Mouse (Mus musculus) urinary bladder, postnatal 10 days (tissue): ENCODE results near the gene Tmtc3.
A peak's percentile ranks its signal among the peaks of the same experiment; 100 is the strongest.
"Not testable (repeated sequence)": the region's sequence is repeated elsewhere in the genome, so short reads cannot be mapped to it uniquely, and the experiment has no call there.

ENCODE experiments used
- DNase-seq: peaks from one replicate; pipeline ENCODE4 v3.0.0; 2022; ENCODE audit warnings: low spot score

The Tmtc3 gene

DNA sequence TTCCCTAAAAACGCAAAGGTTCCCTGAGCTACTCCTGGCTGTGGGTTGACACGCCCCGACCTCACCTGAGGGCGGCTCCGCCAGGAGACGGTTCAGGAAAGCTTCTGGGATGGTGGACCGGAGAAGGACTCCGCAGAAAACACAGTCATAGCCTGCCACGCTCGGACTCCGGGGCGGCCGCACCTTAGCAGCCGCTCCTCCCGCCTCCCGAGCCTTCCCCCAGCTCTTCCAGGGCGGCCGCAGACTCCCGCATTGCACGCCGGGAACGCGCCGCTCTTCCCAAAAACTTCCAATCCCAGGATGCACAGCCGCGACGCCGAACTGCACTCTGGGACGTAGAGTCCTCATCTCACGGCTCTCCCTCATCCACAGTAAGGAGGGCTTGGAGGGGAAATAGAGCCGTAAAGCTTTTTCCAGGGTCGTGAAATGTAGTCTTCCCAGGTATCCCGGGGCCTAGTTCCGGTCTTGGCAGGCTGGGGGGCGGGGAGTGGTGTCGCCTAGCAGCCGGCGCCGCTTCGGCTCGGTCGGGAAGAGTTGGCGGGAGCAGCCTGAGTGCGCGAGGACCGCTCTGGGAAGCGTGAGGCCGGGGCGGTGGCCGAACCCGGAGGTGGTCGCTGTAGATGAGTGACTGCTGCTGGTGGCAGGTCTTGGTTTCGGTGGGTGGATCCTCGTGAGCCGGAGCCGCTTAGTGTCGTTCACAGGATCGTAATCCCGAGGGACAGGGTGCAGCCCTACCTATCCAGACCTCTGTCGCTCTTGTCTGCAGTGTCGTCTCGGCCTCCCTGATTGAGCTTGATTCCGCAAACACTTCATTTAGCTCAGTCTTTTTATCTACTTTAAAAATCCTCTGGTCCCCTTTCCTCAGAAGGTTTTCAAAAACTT, at the start of gene Tmtc3, which contains the start of gene Cep290:
Gene Tmtc3 (minus strand): TSS at position 254 of the 882 bp plus-strand sequence.
Gene Cep290 (plus strand): TSS at position 462 of the 882 bp plus-strand sequence.
- DNase-seq: peak; percentile 70

DNA sequence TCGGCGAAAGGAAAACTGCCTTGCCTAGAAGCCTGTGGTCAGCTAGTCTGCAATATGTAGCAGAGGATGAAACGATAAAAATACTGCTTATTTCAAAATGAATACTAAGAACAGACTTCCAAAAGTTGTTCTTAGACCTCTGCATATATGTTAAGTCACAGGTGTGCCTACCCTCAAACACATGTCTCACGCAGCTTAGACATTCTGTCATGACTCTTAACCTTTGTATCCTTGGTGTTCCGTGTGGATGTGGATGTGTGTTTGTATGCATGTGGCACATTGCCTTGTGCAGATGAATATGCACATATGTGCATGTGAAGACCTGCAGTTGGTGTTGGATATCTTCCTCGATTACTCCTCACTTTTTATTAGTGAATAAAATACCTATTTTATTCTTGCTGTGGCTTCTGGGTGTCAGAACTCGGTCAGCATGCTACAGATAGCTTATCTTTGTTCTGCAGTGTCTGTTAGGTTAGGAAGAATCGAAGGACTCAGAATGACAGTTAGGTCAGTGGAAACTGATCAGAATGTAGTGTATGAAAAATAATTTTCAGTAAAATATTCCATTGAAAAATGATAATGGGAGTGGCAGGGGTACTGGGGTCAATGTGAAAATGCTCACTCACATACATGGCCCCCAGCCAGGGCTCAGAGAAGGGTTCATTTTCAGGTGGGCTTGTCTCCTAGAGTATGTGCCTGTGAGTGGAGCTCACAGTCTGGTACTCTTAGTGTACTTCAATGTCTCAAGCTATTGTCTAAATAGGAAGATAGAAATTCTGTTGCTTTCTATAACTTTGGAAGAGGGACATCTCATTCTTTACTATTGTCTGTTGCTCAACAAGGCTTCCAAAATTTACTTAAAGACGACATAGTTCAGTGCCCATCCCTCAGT, 37.6 kb upstream of the Tmtc3 start:
- DNase-seq: no peak

DNA sequence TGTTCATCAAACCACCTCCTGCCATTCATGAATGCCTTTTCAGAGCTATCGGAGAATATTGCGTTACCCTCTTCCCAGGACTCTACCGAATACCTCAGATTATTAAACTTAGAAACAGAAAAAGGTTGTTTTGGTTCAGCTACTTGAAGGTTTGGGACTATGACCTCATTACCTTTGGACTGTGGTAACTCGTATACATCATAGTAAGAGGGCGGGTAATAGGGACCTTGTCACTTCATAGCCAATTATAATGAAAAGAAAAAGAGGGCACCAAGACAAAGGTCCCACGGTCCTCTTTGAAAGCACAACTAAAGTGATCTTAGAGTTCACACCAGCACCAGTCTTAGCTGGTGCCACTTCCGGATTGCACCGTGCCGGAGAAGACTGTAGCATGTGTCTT, 35.2 kb upstream of the Tmtc3 start:
- DNase-seq: no peak

- DNase-seq: no peak
Measured at GRCm38 (mm10) chr10:100521617-100522016, 34.5 kb upstream of the Tmtc3 start.

GRCm38 (mm10) chr10:100508170-100508569, 21.0 kb upstream of the Tmtc3 start:
- no peak for DNase-seq

GRCm38 (mm10) chr10:100498309-100498708, 11.2 kb upstream of the Tmtc3 start:
- DNase-seq: no peak

GRCm38 (mm10) chr10:100491916-100492315, 4.8 kb upstream of the Tmtc3 start:
- no peak for DNase-seq

- DNase-seq: no peak
Measured at GRCm38 (mm10) chr10:100486701-100487096, 451 bp downstream of the Tmtc3 start.

DNA sequence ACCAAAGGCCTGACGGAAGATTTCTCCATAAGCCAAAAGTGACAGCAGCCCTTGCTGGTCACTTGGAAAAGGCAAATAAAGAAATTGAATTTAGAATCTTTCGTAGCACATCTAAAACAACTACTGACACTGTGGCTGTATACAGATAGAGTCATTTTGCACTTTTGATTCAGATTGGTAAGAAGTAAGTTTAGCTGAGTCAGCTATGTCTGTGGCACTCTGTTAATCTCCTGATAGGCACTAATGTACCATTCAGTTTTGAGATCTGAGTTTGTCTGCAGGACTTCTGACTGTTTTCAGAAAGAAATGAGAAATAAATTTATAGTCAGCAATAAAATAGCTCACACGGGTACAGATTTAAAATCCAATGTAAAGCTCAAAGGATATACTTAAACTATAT, 7.6 kb downstream of the Tmtc3 start:
- DNase-seq: no peak

- no peak for DNase-seq
Measured at GRCm38 (mm10) chr10:100475040-100475439, 12.1 kb downstream of the Tmtc3 start.

- DNase-seq: no peak
Measured at GRCm38 (mm10) chr10:100460515-100460914, 26.6 kb downstream of the Tmtc3 start.

GRCm38 (mm10) chr10:100449394-100449793, 37.8 kb downstream of the Tmtc3 start:
- DNase-seq: no peak

- no peak for DNase-seq
Measured at GRCm38 (mm10) chr10:100427592-100427991, 59.6 kb downstream of the Tmtc3 start.

GRCm38 (mm10) chr10:100415566-100415965, 71.6 kb downstream of the Tmtc3 start:
- DNase-seq: no peak

DNA sequence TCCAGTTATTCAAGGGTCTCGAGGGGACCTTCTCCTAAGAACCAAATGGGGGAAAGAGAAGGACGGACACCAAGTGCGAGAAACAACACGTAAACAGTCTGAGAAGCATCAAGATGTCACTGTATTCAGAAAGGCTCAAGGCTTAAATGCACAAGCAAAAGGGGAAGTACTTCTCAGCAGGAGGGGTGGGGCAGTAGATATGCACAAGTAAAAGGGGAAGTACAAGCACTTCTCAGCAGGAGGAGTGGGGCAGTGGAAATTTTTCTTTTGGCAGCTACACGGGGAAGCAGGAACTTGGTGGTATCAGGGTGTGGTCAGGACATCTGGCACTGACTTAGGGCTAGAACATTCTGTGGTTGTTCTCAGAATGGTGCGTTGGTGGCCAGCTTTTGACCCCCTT, 84.8 kb downstream of the Tmtc3 start:
- not testable (repeated sequence) for DNase-seq
